Mouse (Mus musculus): Measurements from ENCODE around the gene Slc38a2.

The Slc38a2 gene

DNA sequence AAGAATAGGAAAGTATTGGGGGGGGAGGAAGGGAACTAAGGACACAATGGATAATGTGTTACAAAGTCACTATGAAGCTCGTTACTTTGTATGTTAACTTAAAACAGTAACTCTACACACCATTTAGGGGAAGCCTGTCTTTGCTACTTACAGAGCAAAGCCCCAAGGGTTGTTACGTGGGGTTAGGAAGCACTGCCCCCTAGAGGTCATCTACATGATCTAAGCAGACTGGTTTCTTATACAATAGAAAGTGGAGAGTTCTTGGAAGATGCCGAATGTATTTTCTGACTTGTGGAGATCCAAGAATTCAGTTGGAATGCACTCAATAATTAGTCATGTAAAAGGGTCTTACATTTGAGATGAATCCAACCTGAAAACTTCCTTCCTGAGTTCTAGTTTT lies 33.6 kb downstream of the Slc38a2 start:
- WGBS: 5% methylated on average over 3 of the region's 3 CpGs

DNA sequence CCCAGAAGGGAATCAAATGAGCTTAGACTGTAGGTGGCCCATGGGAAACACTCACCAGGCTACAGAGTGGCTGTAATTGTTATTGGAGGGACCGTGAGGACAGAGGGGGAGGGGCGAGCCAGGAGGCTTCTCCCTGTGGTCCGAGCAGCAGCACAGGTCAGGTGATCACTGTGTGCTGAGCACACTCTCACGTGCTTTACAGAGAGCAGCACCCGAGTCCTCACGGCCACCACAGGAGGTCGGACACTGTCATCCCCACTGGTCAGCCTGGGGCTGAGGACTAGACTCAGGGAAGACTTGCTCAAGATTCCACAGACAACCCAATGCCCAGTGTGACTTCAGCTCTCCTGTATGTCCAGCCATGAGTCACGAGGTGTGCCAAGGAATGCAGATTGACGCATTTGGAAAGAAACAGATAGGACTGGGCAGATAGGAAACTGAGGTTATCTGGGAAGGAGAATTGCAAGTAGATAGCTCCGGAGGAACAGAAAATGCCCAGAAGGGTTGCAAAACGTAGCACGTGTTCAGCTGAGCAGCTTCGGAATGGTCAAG lies 38.9 kb downstream of the Slc38a2 start:
- WGBS: 72% methylated on average over 13 of the region's 13 CpGs

DNA sequence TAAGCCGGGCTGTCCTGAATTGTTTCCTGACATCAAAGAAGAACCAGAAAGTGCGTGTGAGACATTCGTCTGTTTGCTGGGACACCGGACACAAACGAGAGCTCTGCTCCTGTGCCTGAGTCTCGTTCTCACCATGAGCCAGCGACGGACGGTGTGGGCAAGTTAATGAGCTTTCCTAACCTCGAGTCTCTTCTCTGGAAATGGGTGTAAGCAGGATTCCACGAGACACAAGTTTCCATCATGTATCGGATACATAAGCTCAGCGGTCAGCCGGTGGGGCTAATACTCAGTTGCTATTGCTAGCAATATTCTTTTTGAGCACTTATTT lies 41.3 kb downstream of the Slc38a2 start:
- WGBS: 81% methylated on average over 14 of the region's 14 CpGs

DNA sequence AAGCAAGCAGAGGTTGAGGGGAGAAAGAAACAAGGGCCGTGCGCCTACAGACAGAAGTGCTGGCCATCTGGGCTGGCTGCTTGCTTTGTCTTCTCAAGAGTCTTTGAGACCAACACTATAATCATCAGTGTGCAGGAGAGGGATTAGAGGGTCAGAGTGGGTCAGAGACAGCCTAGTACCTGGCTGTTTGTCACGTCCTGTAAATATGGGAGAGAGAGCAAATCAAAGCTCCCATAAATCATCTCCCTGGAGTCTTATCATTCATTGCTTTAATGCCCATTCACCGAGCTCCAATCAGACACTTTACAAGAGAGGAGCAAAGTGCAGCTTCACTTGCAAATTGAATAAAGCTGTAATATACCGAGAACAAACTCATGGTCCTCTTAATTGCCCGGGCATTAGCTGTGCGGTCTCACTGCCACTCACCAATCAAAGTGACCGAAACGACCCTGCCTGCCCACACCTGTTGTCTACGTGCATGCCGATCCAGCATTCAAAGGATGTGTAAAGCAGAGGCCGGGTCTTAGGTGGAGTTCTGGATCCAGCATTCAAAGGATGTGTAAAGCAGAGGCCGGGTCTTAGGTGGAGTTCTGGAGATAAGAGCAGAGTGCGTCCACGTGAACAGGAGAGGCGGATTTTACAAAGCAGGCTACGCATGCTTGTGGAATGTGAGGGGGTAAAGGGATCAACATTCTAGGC lies 41.8 kb downstream of the Slc38a2 start:
- 78% methylated on average over 17 of the region's 17 CpGs for WGBS

DNA sequence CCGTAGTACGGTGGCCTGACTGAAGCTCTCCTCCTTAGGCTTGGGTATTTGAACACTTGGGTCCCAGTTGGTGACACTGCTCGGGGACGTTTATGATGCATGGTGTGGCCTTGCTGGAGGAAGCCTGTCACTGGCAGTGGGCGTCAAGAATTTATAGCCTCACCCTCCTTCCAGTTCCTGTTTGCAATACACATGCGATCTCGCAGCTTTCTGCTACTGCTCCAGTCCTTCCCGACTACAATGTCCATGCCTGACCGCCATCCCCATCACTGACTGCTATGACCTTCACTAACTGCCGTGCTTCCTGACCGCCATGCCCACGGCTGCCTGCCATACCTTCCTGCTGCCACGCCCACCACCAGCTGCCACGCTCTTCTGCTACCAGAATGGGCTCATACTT lies 44.0 kb downstream of the Slc38a2 start:
- WGBS: 84% methylated on average over 14 of the region's 14 CpGs

DNA sequence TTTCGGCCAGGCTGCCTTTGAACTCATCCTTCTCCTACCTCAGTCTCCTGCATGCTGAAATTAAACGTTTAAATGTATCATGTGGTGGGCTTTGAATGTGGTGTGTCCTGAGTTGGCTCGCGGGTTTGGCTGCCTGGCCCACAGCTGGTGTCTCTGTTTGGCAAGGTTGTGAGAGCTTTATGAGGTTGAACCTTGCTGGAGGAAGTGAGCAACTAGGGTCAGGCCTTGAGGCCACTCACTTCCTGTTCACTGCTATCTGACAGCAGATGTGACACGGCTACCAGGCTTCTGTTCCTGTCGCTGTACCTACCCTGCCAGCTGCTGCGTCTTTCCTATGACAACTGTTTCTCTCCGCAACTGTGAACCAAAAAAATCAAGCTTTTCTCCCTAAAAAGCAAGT lies 44.8 kb downstream of the Slc38a2 start:
- WGBS: 73% methylated on average over 8 of the region's 8 CpGs

DNA sequence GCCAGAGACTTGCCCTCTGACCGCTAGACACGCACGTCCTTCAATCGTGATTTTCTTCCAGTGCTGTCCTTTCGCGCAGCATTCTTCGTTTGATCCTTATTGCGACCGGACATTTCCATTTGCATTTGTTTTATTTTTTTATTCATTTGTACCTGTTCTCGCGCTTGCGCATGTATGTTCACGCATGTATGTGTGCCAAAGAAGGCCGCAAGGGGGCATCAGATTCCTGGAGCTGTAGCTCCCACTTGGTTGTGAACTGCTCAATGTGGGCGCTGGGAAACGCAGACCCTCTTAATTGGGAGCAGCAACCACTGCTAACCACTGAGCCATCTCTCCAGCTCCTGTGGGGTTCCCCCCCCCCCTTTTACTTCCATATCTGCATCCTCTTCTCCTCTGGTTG lies 46.5 kb downstream of the Slc38a2 start:
- WGBS: 89% methylated on average over 16 of the region's 16 CpGs

DNA sequence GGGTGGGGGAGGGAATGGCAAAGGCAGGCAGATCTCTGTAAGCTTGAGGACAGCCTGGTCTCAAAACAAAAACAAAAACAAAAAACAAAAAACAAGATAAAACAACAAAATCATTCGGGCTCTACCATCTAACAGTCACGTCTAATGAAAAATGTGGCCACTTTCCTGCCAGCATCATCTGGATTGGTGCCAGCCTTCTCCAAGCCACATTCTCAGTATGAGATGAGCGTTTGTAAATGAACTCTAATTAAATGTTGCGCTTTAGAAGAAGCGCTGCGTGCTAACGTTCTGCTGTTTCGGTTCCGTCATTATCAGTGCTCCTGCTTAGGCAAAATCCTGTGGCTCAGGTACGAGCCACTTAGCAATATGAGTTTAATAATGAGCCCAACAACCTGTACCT lies 47.0 kb downstream of the Slc38a2 start:
- WGBS: 38% methylated on average over 10 of the region's 10 CpGs

DNA sequence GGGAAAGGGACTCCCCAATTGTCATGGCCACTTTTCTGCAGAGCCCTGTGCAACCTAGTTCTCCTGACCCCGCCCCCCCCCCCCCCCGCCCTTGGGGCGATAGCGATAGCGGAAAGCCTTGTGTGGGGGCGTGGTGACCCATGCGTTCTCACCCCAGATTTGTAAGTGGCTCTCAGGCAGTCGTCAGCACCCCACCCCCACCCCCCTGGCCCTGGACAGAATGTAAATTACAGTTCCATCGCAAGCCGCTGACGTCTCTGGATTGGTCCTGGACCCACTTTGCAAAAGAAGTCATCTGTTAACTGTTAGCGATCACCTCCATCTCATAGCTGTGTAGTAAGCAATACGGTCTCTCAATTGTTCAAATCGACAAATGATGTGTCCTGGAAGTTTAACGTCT lies 52.2 kb downstream of the Slc38a2 start:
- WGBS: 45% methylated on average over 15 of the region's 15 CpGs

DNA sequence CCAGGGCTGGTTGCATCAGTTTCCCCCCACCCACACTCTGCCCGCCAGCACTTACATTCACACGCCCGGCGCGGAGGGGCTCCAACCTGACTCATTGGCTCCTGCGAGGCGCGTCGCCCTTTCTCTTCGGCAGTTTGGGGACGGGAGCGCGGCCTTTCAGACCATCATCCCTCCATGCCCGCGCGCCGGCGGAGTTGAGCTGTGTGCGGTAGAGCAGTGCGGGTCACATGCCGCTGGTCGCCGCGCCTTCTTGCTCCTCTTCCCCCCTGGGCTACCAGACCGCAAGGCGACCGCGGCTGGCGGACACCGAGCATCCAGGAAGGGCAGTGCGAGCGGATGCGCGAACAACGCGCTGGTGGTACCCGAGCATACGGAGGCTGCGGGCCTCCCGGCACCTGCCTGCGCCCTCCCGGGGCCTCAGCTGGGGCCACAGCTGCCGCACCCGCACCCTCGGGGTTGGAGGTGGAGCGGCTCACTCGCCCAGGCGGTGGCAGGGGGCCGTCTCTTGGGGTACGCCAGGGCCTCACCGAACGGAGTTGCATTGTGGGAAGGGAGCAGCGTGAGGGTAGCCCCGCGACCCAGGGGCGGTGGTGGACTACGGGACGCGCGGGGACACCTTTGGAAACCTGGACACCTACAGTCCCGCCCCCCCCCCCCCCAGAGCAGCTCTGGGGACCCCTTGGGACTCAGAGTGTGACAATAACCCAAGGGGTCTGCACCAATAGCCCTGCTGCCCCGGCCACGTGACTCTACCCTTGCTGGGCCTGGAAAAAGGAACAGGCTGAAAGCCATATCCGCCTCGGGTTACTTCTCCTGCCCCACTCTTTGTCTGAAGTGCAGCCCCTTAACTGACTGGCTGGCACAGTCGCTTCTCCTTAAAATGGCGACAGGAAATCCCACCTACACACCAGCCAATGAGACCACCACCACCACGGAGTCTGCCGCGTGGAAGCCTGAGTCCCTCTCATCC lies 56.8 kb downstream of the Slc38a2 start, which contains the start of gene Slc38a1:
Slc38a1 (minus strand) TSS at position 478 of the 970 bp plus-strand sequence.
- under 1% methylated on average over 63 of the region's 70 CpGs for WGBS

DNA sequence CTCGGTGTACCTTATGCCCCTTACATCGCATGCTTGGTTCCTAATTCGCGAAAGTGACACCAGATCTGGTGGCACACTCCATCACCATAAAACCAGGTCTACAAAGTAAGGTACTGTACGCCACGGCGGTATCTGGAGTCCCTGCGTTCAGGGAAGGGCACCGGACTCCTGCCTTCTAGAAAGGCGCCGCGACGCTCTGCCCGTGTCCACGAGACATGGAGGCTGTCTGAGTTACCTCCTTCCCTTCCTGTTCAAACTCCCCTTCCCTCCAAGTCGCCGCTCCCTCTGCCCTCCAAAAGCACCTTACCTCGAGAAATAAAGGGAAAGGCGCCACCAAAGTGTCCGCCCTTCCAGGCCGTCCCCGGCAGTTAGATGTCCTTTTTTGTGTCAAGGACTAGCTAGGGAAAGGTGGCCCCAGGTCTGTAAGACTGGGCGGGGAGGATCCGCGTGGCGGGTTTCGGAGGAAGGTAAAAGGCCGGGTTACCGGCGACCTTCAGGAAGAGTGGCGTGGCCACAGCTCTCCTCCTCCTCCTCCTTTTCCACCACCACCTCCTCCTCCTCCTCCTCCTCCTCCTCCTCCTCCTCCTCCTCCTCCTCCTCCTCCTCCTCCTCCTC lies 57.6 kb downstream of the Slc38a2 start:
- WGBS: under 1% methylated on average over 31 of the region's 31 CpGs

DNA sequence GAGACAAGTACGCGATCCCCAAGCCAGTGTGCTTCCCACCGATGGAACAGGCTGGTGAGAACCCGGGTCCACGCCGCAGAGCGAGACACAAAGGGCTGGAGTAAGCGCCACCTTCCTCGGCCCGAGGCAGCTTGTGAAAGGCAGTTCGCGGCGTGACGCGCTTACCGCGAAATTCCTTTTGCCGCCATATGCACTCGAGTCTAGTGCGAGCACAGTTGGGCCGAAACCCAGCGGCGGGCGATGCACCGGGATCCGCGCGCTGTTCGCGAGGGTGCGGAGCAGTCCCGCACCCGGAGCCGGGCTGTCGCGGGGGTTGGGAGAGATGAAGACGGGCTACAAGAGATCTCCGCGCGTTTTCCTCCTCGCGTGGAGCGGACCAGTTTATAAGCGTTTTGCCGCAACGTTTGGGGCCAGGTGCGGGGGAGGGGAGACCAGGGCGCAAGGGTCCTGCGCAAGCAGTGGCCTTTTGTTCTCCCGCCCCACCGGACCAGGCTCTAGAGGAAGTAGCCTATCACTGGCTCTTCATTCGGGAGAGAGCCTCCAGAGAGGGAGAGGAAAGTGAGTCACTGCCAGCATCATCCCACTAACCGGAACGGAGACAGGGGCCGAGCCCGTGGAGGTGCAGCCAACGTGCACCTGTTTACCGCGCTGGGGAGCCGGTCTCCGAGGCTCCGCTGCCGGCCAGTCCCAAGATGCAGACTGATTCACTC lies 58.3 kb downstream of the Slc38a2 start:
- WGBS: under 1% methylated on average over 63 of the region's 63 CpGs

DNA sequence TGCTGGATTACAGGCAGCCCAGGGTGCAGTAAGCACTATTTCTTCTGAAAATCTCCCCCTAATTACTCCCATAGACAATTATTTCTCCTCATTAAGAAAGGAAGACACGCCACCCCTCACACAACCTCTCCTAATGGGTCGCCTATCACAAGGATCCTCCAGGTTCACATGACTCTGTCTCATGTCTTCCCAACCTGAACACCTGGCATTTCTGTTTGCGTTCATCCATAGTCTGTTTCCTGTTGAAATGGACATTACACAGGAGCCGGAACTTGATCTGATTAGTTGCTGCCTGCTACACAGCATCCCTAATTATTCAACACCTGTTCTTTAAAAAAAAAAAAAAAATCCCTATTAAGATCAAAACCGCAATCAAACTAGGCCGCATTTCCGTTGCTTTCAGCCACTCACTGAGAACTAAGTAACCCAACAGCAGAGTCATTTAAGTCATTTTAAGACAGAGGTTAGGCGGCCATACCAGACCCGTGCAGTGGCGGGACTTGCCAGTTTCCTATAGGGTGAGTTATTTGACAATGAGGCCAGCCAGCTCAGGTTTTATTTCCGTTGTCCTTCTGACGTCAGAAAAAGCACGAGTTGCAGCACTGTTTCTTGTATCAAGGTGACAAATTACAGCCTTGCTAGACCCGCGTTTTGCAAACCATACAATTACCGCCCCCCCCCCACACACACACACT lies 59.1 kb downstream of the Slc38a2 start:
- 29% methylated on average over 16 of the region's 16 CpGs for WGBS

DNA sequence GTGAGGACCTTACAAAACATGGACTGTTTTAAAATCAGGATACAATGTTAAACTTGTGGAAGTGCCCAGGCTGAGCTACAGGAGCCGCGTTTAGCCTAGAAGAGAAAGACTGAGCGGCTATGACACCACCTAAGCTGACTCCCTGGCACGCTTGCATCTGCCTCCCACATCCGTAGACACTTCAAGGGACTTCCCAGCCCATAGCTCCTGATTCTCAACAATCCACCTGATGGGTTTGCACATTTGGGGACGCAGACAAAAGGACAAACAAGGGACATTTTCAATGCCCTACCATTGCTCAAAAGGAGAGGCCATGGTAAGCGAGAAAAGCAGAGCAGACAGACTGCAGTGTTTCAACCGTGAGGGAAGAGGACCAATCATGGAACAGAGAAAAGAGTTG lies 59.9 kb downstream of the Slc38a2 start:
- 58% methylated on average over 8 of the region's 8 CpGs for WGBS

DNA sequence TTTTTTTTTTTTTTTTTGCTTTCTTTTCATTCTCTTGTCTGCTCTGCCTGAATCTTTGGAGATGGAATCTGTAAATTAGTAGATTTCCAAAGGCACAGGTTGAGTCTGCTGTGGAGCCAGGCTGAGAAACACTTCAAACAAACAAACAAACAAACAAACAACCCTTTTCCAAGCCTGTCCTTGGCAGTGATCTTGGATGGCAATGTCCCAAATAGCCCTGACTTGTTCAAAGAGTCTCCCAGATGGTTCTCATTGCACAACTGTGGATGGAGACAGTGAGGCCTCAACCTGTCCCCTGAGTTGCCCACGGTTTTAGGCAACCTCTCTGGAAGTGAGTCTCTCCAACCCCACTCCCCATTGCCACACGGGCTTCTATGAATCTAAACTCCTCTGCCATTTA lies 60.9 kb downstream of the Slc38a2 start:
- 51% methylated on average over 2 of the region's 2 CpGs for WGBS

DNA sequence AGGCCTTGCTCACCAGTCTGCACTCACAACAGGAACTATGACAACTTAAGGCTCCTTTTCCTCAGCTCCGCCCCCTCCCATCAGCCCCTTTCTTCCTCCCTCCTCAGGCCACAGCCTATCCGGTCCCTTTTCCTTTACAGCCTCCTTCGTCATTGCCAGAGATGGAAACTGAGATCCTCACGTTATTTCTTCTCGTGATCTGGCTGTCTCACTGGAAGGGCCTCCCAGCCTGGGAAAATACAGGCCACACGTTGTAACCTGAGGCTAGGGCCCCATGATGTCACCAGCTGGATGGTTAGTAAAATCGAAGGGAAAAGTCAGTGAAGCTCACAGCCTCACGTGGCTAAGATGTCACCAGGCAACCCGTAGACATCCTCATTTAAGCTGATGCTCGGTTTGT lies 61.4 kb downstream of the Slc38a2 start:
- 53% methylated on average over 10 of the region's 10 CpGs for WGBS
